Mouse (Mus musculus) heart, adult 8-10 months (tissue): ENCODE results near the gene Prnd. TPM values are rescaled to one million over a fixed set of nuclear protein-coding genes. Genes with fewer than 3 reads are reported as not detected.

Experiments
- DNase-seq: peaks from one replicate; pipeline ENCODE4 v3.0.0; 2022; ENCODE audit warnings: low spot score
- total RNA-seq, 4 experiments: library from RNA; stranded (reverse); gene quantifications; 2 replicates each; pipeline ENCODE4 v1.2.4; 2022

Gene Prnd
- total RNA-seq, 4 experiments from 2014 or later: 0.22 to 1.8 (median 1.2) TPM

GRCm38 (mm10) chr2:131980866-131981265, 30.2 kb downstream of the Prnd start:
- peak; percentile 52 for DNase-seq

- peak; percentile 73 for DNase-seq
Measured at GRCm38 (mm10) chr2:131982546-131983196, 32.0 kb downstream of the Prnd start.

GRCm38 (mm10) chr2:131987950-131988349, 37.3 kb downstream of the Prnd start:
- DNase-seq: no peak

- no peak for DNase-seq
Measured at GRCm38 (mm10) chr2:131988550-131988949, 37.9 kb downstream of the Prnd start.

- DNase-seq: no peak
Measured at GRCm38 (mm10) chr2:131992487-131992886, 41.8 kb downstream of the Prnd start.

- DNase-seq: no peak
Measured at GRCm38 (mm10) chr2:131993151-131993550, 42.5 kb downstream of the Prnd start.

- DNase-seq: no peak
Measured at GRCm38 (mm10) chr2:131993563-131994088, 43.0 kb downstream of the Prnd start.

GRCm38 (mm10) chr2:131994971-131995370, 44.3 kb downstream of the Prnd start:
- DNase-seq: no peak

GRCm38 (mm10) chr2:131995742-131996141, 45.1 kb downstream of the Prnd start:
- no peak for DNase-seq

GRCm38 (mm10) chr2:131996369-131996768, 45.7 kb downstream of the Prnd start:
- no peak for DNase-seq

- no peak for DNase-seq
Measured at GRCm38 (mm10) chr2:131997356-131997755, 46.7 kb downstream of the Prnd start.

- no peak for DNase-seq
Measured at GRCm38 (mm10) chr2:132001696-132002334, 51.2 kb downstream of the Prnd start.

- no peak for DNase-seq
Measured at GRCm38 (mm10) chr2:132003916-132004315, 53.3 kb downstream of the Prnd start.

GRCm38 (mm10) chr2:132004495-132005136, 54.0 kb downstream of the Prnd start:
- no peak for DNase-seq

GRCm38 (mm10) chr2:132005445-132005844, 54.8 kb downstream of the Prnd start:
- no peak for DNase-seq

Other genes with a start within 250 kb of the Prnd start
- not detected for gene Erv3, start 91.1 kb upstream of the Prnd start, total RNA-seq
- gene Prnp, start 40.9 kb upstream of the Prnd start, total RNA-seq: 100 to 1,000 TPM; 135 to 164 (median 149) TPM
- under 1 TPM in 3 of 4 experiments, not detected in 1; 0.20 to 0.69 (median 0.38) TPM for gene Prn, start 40.9 kb upstream of the Prnd start, total RNA-seq
- 1 to 10 TPM; 4.1 to 7.7 (median 6.6) TPM for gene Rassf2, start 79.4 kb downstream of the Prnd start, total RNA-seq
- gene Slc23a2, start 194.2 kb downstream of the Prnd start, total RNA-seq: 10 to 100 TPM; 14.5 to 19.5 (median 16.1) TPM